Mouse (Mus musculus): ENCODE measurements at regions not wholly inside any gene's neighbourhood (a gene's known extent, or its start where the extent isn't known, plus 50 kb on each side); places are given as distances from the start of the nearest gene placed in this dataset.

DNA sequence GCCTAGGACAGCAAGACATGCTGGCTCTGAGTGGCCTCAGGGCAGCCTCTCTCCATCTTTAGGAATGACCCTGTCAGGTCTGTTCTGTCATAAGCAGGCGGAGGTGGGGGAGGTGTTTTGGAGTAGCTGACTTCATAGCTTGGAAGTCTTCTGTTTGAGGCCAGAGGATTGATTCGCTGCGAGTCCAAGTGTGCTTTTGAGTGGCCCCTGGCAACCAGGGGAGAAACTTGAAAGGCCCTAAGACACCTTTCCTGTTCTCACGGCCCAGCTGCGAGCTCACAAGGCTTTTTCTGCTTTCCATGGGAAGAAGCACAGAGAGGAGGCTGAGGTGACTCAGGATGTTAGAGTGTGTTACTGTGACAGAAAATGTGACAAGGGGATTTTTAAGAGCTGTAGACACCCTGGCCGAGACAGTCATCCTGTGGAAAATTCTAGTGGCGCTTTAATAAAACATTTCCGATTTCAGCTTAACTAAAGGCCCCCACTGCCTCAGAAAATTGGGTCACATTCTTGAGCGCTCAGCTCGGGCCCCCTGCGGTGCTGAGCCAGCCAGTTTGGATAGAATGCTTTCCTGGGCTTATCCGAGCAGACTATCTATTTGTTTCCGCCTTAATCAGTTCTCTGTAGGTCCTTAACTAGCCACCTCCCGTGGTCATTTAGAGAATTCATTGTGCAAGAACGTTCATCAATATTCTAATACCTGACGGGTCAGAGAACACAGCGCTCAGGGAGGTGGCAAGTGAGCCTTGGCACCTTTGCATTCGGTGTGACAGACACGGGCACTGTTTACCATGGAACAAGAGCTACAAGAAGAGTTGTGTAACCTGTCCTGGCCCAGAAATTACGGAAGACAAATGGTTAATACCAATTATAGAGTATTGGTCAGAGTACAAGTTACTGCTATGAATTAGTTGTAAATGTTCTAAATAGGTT is 412.4 kb upstream of the Trpc7 start:
- Histone ChIP-seq H3K4me2 (no peak overlapping the region), H3K9me3 (replicated peaks; ENCODE audit: control insufficient read depth, low read length) (no peaks in the 10 kb centered on the region), H3K9ac (ENCODE audit: low read depth, low read length) (no peak overlapping the region), H3K27ac (ENCODE audit: low read depth, low read length) (no peak overlapping the region), H3K36me3 (ENCODE audit: control insufficient read depth, insufficient read depth, low read length) (no peaks in the 10 kb centered on the region), H3K4me3 (ENCODE audit: low read depth, low read length) (no peak overlapping the region), H3K27me3 (ENCODE audit: control insufficient read depth, insufficient read depth, low read length) (no peaks in the 10 kb centered on the region), H3K4me1 (ENCODE audit: control insufficient read depth, insufficient read depth, low read length) (0 out of 2 replicates have a peak, but pooled peaks cover 4% of the 10 kb centered on the region)
- no peak for ATAC-seq (replicated peaks; ENCODE audit: insufficient number of reproducible peaks, low FRiP score, low TSS enrichment)
- 28% methylated on average over 20 of the region's 20 CpGs for WGBS (ENCODE audit: insufficient replicate concordance)

- ATAC-seq (replicated peaks; ENCODE audit: insufficient number of reproducible peaks, low FRiP score, low TSS enrichment) = no peak
- H3K4me2 ChIP-seq = no peak overlapping the region
- WGBS (ENCODE audit: insufficient replicate concordance) = 67% methylated on average over 7 of the region's 7 CpGs
- no peaks in the 10 kb centered on the region for H3K27me3 ChIP-seq (ENCODE audit: control insufficient read depth, insufficient read depth, low read length)
- H3K9ac ChIP-seq (ENCODE audit: low read depth, low read length) = no peak overlapping the region
- no peak overlapping the region for H3K27ac ChIP-seq (ENCODE audit: low read depth, low read length)
- H3K36me3 ChIP-seq (ENCODE audit: control insufficient read depth, insufficient read depth, low read length) = no peaks in the 10 kb centered on the region
- H3K9me3 ChIP-seq (replicated peaks; ENCODE audit: control insufficient read depth, low read length) = no peaks in the 10 kb centered on the region
- no peak overlapping the region for H3K4me3 ChIP-seq (ENCODE audit: low read depth, low read length)
- 0 out of 2 replicates have a peak, but pooled peaks cover 3% of the 10 kb centered on the region for H3K4me1 ChIP-seq (ENCODE audit: control insufficient read depth, insufficient read depth, low read length)
These were observed 409.8 kb upstream of the Trpc7 start for GRCm38 (mm10) chr13:57305586-57305985.

DNA sequence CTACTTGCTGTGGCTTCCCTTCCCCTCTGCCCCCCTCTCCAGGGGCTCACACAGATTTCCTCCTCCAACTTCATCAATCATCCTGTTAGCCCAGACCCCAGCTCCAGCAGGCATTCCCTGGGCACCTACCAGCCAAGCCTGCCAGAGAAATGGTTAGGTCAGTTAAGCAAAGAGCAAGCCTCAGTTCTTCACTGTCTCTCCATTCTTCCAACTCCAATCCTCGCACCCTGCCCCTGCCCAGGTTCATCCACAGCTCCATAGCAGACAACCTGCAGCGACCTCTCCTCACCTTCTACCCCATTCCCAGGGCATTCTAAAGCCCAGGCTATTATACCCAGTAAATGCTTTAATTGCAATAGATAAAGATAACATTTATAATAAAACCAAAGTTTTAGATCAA is 408.0 kb upstream of the Trpc7 start:
- WGBS (ENCODE audit: insufficient replicate concordance) = 81% methylated on average over 2 of the region's 2 CpGs
- Histone ChIP-seq H3K4me1 (ENCODE audit: control insufficient read depth, insufficient read depth, low read length) (0 out of 2 replicates have a peak, but pooled peaks cover 3% of the 10 kb centered on the region), H3K9ac (ENCODE audit: low read depth, low read length) (no peak overlapping the region), H3K4me2 (no peak overlapping the region), H3K9me3 (replicated peaks; ENCODE audit: control insufficient read depth, low read length) (no peaks in the 10 kb centered on the region), H3K27me3 (ENCODE audit: control insufficient read depth, insufficient read depth, low read length) (no peaks in the 10 kb centered on the region), H3K27ac (ENCODE audit: low read depth, low read length) (no peak overlapping the region), H3K4me3 (ENCODE audit: low read depth, low read length) (no peak overlapping the region), H3K36me3 (ENCODE audit: control insufficient read depth, insufficient read depth, low read length) (no peaks in the 10 kb centered on the region)
- no peak for ATAC-seq (replicated peaks; ENCODE audit: insufficient number of reproducible peaks, low FRiP score, low TSS enrichment)

GRCm38 (mm10) chr13:57291737-57292490 is 396.1 kb upstream of the Trpc7 start:
- H3K27me3 ChIP-seq (ENCODE audit: control insufficient read depth, insufficient read depth, low read length) = no peaks in the 10 kb centered on the region
- no peaks in the 10 kb centered on the region for H3K4me1 ChIP-seq (ENCODE audit: control insufficient read depth, insufficient read depth, low read length)
- H3K9ac ChIP-seq (ENCODE audit: low read depth, low read length) = no peak overlapping the region
- no peak for ATAC-seq (replicated peaks; ENCODE audit: insufficient number of reproducible peaks, low FRiP score, low TSS enrichment)
- 75% methylated on average over 9 of the region's 9 CpGs for WGBS (ENCODE audit: insufficient replicate concordance)
- H3K4me3 ChIP-seq (ENCODE audit: low read depth, low read length) = no peak overlapping the region
- no peaks in the 10 kb centered on the region for H3K36me3 ChIP-seq (ENCODE audit: control insufficient read depth, insufficient read depth, low read length)
- H3K9me3 ChIP-seq (replicated peaks; ENCODE audit: control insufficient read depth, low read length) = no peaks in the 10 kb centered on the region
- no peak overlapping the region for H3K27ac ChIP-seq (ENCODE audit: low read depth, low read length)
- no peak overlapping the region for H3K4me2 ChIP-seq

DNA sequence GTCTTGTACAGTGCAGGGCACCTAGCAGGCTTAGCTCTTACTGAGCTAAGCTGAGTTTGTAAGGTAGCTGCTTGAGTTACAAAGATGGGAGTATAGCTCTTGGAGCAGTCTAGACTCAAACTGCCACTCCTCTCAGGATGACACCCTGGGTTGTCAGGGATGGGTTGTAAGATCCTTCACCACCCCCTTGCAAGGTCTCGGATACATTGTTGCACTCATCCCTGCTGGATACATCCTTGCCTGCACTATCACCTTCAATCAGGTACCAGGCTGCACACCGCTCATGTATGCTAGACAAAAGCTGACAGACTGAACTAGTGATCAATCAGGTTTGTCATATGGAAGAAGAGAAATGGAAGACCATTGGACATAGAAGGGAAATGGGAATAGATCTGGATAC is 390.4 kb upstream of the Trpc7 start:
- no peak overlapping the region for H3K9ac ChIP-seq (ENCODE audit: low read depth, low read length)
- H3K4me1 ChIP-seq (ENCODE audit: control insufficient read depth, insufficient read depth, low read length) = peaks cover 4% of the 10 kb centered on the region; the same call in 1 of the 2 replicates
- no peaks in the 10 kb centered on the region for H3K27me3 ChIP-seq (ENCODE audit: control insufficient read depth, insufficient read depth, low read length)
- no peaks in the 10 kb centered on the region for H3K36me3 ChIP-seq (ENCODE audit: control insufficient read depth, insufficient read depth, low read length)
- H3K4me3 ChIP-seq (ENCODE audit: low read depth, low read length) = no peak overlapping the region
- H3K27ac ChIP-seq (ENCODE audit: low read depth, low read length) = no peak overlapping the region
- no peak for ATAC-seq (replicated peaks; ENCODE audit: insufficient number of reproducible peaks, low FRiP score, low TSS enrichment)
- 82% methylated on average over 2 of the region's 2 CpGs for WGBS (ENCODE audit: insufficient replicate concordance)
- H3K4me2 ChIP-seq = no peak overlapping the region
- no peaks in the 10 kb centered on the region for H3K9me3 ChIP-seq (replicated peaks; ENCODE audit: control insufficient read depth, low read length)

DNA sequence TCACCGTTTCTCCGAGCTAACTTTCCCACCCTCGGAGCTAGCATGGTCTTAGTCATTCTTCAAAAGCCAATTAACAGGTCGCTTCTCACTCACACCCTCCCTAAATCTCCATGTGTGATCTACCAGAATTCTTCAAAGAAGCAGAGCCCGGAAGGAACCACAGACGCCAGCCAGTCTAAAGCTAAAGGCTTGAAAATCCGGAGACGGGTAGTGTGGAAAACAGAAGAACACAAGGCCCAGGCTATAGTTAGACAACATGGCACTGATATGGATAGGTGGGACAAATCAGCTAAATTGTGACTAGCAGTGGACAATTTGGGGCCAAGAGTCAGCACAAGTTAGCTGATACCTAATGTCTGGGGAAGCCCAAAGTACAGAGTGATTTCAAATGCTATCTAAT is 387.0 kb upstream of the Trpc7 start:
- no peaks in the 10 kb centered on the region for H3K9me3 ChIP-seq (replicated peaks; ENCODE audit: control insufficient read depth, low read length)
- no peaks in the 10 kb centered on the region for H3K36me3 ChIP-seq (ENCODE audit: control insufficient read depth, insufficient read depth, low read length)
- H3K27ac ChIP-seq (ENCODE audit: low read depth, low read length) = no peak overlapping the region
- WGBS (ENCODE audit: insufficient replicate concordance) = 14% methylated on average over 8 of the region's 8 CpGs
- no peak for ATAC-seq (replicated peaks; ENCODE audit: insufficient number of reproducible peaks, low FRiP score, low TSS enrichment)
- no peaks in the 10 kb centered on the region for H3K27me3 ChIP-seq (ENCODE audit: control insufficient read depth, insufficient read depth, low read length)
- H3K4me2 ChIP-seq = no peak overlapping the region
- peaks cover 4% of the 10 kb centered on the region; the same call in 1 of the 2 replicates for H3K4me1 ChIP-seq (ENCODE audit: control insufficient read depth, insufficient read depth, low read length)
- H3K4me3 ChIP-seq (ENCODE audit: low read depth, low read length) = no peak overlapping the region
- H3K9ac ChIP-seq (ENCODE audit: low read depth, low read length) = no peak overlapping the region

GRCm38 (mm10) chr13:57281941-57282710 is 386.3 kb upstream of the Trpc7 start:
- Histone ChIP-seq H3K4me1 (ENCODE audit: control insufficient read depth, insufficient read depth, low read length) (peaks cover 4% of the 10 kb centered on the region; the same call in 1 of the 2 replicates), H3K4me3 (ENCODE audit: low read depth, low read length) (no peak overlapping the region), H3K9ac (ENCODE audit: low read depth, low read length) (no peak overlapping the region), H3K27ac (ENCODE audit: low read depth, low read length) (no peak overlapping the region), H3K27me3 (ENCODE audit: control insufficient read depth, insufficient read depth, low read length) (no peaks in the 10 kb centered on the region), H3K9me3 (replicated peaks; ENCODE audit: control insufficient read depth, low read length) (no peaks in the 10 kb centered on the region), H3K4me2 (no peak overlapping the region; the same call in 1 of the 2 replicates), H3K36me3 (ENCODE audit: control insufficient read depth, insufficient read depth, low read length) (no peaks in the 10 kb centered on the region)
- WGBS (ENCODE audit: insufficient replicate concordance) = 35% methylated on average over 24 of the region's 24 CpGs
- ATAC-seq (replicated peaks; ENCODE audit: insufficient number of reproducible peaks, low FRiP score, low TSS enrichment) = no peak

DNA sequence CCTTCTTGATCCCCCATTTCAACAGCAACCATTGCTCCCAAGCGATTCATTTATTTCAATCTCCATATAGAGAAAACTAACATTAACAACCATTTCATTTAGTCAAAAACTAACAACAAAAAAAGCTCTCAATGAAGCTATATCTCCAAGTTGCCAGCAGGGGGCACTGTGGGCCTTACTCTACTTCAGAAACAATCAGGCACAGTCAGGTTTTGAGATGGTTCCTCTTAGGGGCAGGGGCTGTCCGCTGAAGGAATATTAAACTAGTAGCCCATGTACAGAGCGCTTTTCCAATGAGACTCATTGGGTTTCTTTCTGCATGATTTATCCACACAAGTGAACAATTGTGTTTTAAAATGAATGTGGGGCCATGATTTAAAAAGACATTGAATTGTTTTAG is 385.7 kb upstream of the Trpc7 start:
- Histone ChIP-seq H3K4me1 (ENCODE audit: control insufficient read depth, insufficient read depth, low read length) (peaks cover 4% of the 10 kb centered on the region; the same call in 1 of the 2 replicates), H3K27me3 (ENCODE audit: control insufficient read depth, insufficient read depth, low read length) (no peaks in the 10 kb centered on the region), H3K4me2 (no peak overlapping the region), H3K27ac (ENCODE audit: low read depth, low read length) (no peak overlapping the region), H3K9me3 (replicated peaks; ENCODE audit: control insufficient read depth, low read length) (no peaks in the 10 kb centered on the region), H3K9ac (ENCODE audit: low read depth, low read length) (no peak overlapping the region), H3K36me3 (ENCODE audit: control insufficient read depth, insufficient read depth, low read length) (no peaks in the 10 kb centered on the region), H3K4me3 (ENCODE audit: low read depth, low read length) (no peak overlapping the region)
- no peak for ATAC-seq (replicated peaks; ENCODE audit: insufficient number of reproducible peaks, low FRiP score, low TSS enrichment)
- WGBS (ENCODE audit: insufficient replicate concordance) = 14% methylated on average over 3 of the region's 3 CpGs

Data from heart, embryonic 11.5 days (tissue).